Mouse (Mus musculus) thymus, postnatal 36 days (tissue): ENCODE measurements around the gene Dlgap3.

Source experiments
- DNase-seq, 2 experiments: peaks; one replicate each; pipeline ENCODE4 v3.0.0; 2022; ENCODE audit warnings: mixed read lengths in 2 of 2

Dlgap3 gene

DNA sequence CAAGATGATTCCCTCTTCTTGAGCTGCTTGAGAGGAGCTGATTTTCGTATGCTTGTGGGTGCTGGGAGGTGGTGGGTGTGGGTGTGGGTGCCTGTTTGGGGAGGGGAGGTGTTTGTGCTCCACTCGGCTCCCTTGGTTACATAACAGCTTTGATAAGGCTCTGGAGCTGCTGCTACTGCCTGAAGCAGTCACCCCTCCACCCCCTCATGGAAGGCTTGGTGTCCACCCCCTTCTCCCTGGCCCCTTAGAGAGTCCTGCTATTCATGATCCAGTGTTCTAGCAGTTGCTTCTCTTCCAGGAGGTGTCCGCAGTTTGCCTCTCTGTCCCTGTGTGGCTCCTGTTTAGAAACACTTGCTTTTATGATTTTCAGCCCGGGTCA is 5.9 kb downstream of the Dlgap3 start:
- no peak for DNase-seq

GRCm38 (mm10) chr4:127177961-127178360 is 9.0 kb downstream of the Dlgap3 start:
- DNase-seq = no peak

GRCm38 (mm10) chr4:127178671-127179070 is 9.7 kb downstream of the Dlgap3 start:
- no peak for DNase-seq

- peak in 1 of 2 experiments; percentile 10 for DNase-seq
Measured at GRCm38 (mm10) chr4:127179469-127180449, 10.8 kb downstream of the Dlgap3 start.

GRCm38 (mm10) chr4:127180450-127180840 is 11.4 kb downstream of the Dlgap3 start:
- no peak for DNase-seq

DNA sequence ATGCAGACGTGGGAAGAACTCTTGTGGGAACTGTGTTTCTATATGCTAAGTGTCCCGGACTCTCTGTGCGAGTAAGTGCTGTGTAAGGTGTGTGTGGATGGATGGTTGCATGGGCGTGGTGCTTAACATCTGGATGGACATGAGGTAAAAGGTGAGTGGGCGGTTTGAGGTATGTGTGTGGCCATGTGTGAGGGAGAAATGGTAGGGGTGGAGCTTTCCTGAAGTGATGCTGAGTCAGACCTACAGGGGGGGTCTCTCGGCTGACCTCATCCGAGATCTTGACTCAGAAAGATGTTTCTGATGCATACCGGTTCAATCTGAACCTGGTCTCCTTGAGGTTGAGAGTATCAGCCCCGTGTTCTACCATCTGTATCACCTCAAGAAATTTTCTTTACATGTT is 12.0 kb downstream of the Dlgap3 start:
- no peak for DNase-seq

- no peak for DNase-seq
Measured at GRCm38 (mm10) chr4:127183867-127184266, 14.9 kb downstream of the Dlgap3 start.

- DNase-seq = no peak
Measured at GRCm38 (mm10) chr4:127190921-127191320, 21.9 kb downstream of the Dlgap3 start.

- no peak for DNase-seq
Measured at GRCm38 (mm10) chr4:127192704-127193103, 23.7 kb downstream of the Dlgap3 start.

DNA sequence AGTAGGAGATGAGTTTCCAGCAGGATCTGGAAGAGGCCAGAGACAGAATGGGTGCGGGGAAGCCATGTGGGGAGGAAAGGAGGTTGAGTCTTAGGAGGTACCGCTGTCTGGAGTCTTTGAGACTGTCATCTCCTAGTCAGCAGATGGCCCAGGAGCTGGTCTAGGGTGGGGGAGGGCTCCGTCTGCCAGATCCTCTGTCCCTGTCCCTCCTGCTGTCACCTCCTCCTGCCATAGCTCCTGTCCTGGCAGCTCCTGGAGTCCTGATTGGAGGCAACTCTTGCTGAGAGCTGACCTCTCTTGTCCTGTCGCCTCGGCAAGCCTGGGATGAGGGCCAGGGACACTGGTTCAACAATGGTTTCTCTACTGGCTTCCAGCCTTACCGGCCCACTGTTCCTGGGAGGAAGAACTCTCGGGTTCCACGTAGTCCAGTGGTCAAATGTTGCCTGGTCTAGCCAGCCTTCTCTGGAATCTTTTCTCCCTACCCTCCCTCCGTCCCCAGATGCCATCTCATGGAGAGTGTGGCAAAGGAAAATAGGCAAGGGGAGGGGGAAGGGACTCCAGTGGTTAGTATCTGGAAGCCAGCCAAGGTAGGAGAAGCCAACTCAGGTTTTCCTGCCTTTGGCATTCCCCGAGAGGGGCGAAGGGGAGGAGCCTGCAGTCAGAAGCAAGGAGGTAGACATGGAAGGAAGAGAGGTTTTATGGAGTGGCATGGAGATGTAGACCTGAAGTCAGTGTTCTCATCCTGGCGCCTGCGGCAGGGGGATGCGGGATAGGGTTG is 24.6 kb downstream of the Dlgap3 start:
- DNase-seq = no peak

DNA sequence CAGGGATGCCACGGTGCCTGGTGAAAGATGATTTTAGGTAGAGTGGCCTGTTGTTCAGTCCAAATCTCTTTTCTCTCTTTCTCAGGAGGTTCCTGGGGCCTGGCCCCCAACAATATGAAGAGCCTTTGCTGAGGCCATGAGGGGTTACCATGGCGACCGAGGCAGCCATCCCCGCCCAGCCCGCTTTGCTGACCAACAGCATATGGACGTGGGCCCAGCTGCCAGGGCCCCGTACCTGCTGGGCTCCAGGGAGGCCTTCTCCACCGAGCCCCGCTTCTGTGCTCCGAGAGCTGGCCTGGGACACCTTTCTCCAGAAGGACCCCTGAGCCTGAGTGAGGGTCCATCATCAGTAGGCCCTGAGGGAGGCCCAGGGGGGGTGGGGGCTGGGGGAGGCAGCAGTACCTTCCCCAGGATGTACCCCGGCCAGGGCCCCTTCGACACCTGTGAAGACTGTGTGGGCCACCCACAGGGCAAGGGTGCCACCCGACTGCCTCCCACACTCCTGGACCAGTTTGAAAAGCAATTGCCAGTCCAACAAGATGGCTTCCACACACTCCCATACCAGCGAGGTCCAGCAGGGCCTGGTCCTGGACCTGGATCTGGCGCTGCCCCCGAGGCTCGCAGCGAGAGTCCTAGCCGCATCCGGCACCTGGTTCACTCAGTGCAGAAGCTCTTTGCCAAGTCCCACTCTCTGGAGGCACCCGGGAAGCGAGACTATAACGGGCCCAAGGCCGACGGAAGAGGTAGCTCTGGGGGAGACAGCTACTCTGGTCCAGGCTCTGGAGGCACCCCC is 25.7 kb downstream of the Dlgap3 start:
- DNase-seq = no peak

DNA sequence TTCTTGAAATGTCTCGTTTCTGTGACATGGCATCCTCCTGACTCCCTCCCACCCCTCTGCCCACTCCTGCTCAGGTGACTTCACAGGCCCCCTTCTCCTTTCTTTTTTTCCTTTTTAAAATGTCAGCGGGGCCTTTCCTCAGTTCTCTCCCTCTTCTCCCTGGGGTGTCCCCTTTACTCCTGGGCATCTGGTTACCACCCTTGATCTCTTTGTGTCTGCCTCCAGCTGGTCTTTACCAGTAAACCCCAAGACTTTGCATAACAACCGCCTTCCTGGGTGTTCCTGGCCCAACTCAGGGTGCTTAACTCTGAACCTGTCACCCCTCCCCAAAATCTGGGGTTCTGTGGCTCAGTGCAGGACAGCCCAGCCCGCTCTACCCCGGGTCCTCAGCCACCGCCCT is 29.6 kb downstream of the Dlgap3 start:
- DNase-seq = no peak

DNA sequence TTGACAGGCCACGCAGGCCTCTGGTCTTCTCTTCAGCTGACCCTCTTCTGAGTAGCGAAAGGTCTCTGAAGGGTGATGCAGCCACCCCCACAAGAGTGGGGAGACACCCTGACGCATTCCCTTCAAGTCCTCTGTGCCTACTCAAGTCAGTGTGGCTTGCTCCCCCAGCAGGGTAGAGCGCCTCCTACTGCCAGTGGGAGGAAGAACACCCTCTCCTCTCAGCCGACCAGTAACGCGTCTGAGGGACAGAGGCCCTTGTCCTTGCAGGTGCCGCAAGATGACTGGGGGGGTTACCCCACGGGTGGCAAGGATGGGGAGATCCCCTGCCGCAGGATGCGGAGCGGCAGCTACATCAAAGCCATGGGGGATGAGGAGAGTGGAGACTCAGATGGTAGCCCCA is 30.4 kb downstream of the Dlgap3 start:
- peak; percentile 8 to 13 for DNase-seq

- no peak for DNase-seq
Measured at GRCm38 (mm10) chr4:127200164-127200722, 31.2 kb downstream of the Dlgap3 start.

DNA sequence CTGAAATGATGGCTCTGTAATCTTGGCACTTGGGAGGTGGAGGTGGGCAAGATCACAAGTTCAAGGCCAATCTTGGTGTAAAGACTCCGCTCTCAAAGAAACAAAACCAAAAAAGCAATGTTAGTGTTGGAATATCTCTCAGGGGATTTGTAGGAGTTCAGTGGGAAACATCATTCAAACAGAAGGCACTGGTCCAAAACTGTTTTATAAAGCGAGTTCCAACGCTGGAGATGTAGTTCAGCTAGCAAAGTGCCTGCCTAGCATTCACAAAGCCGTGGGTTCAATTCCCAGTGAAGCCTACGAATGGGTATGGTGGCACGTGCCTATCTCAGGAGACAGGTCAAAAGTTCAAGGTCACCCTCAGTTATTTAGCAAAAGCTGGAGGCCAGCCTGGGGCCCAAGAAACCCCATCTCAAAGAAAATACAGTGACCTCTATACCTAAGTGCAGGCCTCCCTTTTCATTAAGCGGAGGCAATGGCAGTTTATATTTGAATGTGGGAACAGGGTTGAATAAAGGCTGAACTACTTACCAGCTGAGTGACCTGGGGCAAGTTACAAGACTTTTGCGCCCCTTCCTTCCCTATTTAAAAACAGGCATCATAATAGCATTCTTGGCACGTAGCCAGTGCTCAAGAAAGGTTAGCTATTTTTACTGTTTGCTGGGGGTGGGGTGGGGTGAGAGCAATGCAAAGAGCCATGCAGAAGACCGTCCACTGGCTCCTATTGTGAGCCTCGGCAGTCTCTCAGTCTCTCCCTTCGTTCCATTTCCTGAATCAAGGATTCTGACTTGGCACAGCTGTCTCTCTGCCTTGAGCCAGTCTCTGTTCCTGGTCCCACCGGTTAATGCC is 32.0 kb downstream of the Dlgap3 start:
- DNase-seq = no peak

- no peak for DNase-seq
Measured at GRCm38 (mm10) chr4:127203081-127203480, 34.1 kb downstream of the Dlgap3 start.

DNA sequence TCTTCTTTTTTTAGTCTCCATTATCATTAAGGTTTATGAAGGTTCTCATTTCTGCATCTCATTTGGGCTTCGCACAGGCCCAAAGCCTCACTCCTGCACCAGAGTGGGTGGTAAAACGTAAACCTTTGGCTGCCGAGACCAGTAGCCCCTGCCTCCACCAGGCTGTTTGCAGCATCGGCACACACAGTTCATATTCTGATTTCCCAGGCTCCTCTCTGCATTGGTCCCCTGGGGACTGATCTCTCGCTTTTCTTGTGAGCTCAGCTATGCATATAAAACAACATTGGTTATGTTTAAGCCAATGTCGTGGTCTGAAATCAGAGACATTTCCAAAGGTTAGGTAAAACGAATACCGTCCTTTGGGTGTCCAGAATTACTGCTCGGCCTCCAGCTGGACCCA is 42.3 kb downstream of the Dlgap3 start:
- no peak for DNase-seq

GRCm38 (mm10) chr4:127214510-127214909 is 45.5 kb downstream of the Dlgap3 start:
- DNase-seq = no peak

DNA sequence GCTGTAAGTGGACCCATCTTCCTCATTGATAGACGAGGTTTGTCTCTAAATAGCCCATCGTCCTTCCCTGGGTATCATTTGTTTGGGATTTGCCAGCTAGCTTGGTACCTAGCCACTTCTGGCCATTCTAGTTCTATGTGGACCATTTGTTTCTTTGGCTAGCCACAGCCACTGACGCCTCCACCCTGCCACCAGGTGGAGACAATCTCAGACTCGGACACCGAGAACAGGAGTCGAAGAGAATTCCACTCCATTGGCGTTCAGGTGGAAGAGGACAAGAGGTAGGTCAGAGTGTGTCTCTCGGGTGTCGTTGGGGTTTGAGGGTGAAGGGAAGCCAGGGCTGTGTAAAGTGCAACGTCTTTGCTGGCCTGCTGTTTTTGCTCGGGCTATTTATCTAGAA is 46.1 kb downstream of the Dlgap3 start:
- DNase-seq = no peak

GRCm38 (mm10) chr4:127215799-127216198 is 46.8 kb downstream of the Dlgap3 start:
- no peak for DNase-seq

DNA sequence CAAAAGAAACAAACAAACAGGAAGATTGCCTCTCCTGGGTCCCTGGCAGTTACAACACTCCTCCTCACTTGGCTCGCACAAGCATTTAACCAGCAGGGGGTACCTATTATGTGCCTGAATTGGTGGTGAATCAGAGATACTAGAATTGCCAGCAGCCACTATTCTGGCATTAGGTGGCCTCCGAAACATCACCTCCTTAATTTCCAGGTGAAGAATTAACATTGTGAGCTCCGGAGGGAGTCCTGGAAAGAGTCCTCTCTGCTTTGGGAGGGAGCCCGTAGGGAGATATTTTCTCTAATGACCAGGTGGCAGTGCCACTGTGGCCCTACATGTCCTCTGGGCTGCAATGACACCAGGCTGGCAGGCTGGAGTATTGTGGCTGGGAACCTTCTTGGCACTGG is 47.2 kb downstream of the Dlgap3 start:
- no peak for DNase-seq

DNA sequence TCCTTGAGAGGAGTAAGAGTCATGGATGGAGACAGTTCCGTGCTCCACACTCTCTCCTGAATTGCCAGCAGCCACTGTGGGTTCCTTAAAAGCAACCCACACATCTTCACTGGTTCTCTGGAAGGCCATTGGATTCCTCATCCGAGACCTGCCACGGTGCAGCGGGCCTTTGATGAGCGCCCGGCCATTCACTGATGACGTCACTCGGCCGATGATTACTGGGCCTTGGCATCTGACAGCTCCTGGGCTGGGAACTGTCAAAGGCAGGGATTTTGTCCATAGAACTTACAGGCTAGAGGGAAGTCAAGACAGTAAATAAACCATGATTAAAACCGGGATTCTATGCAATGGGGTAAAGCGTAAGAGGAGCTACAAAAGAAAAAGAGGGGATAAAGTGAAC is 48.0 kb downstream of the Dlgap3 start:
- no peak for DNase-seq
